Mouse (Mus musculus) erythroid progenitor cell, adult 5-6 weeks (primary cell): ENCODE data around the gene Acox2. TPM values are rescaled to one million over a fixed set of nuclear protein-coding genes. Genes with fewer than 3 reads are reported as not detected.

ENCODE experiments used
- ATAC-seq: replicated peaks from 2 replicates; pipeline ENCODE4 v1.8.0; 2016; ENCODE audit warnings: moderate number of reproducible peaks, mild to moderate bottlenecking, moderate TSS enrichment, inconsistent platforms; ENCODE audit not compliant: poor library complexity, low FRiP score, severe bottlenecking
- total RNA-seq, 2 experiments: library from RNA; stranded (forward) in 1 of 2; stranded (reverse) in 1 of 2; fragments of 150-400 nt in 1 of 2; fragments of 186-747, 209-891 nt in 1 of 2; gene quantifications; 2 replicates each; pipeline versions ENCODE4 v1.2.3 to v1.2.4; 2015 to 2017; ENCODE audit warnings: low replicate concordance in 2 of 2

Gene Acox2
- total RNA-seq, 2 experiments from 2014 or later: not detected

- ATAC-seq: no peak
Measured at GRCm38 (mm10) chr14:8218238-8218637, 40.9 kb downstream of the Acox2 start.

- ATAC-seq: no peak
Measured at GRCm38 (mm10) chr14:8216100-8216499, 43.1 kb downstream of the Acox2 start.

- ATAC-seq: no peak
Measured at GRCm38 (mm10) chr14:8215208-8215778, 43.9 kb downstream of the Acox2 start.

- ATAC-seq: peak; percentile 36
Measured at GRCm38 (mm10) chr14:8214299-8215207, 44.6 kb downstream of the Acox2 start.

GRCm38 (mm10) chr14:8213803-8214224 lies 45.3 kb downstream of the Acox2 start, which contains the start of gene Kctd6:
TSS of gene Kctd6 (plus strand) at chr14:8214140.
- peak; percentile 97 for ATAC-seq

GRCm38 (mm10) chr14:8212996-8213395 lies 46.2 kb downstream of the Acox2 start:
- no peak for ATAC-seq

- ATAC-seq: no peak
Measured at GRCm38 (mm10) chr14:8209896-8210295, 49.3 kb downstream of the Acox2 start.

- ATAC-seq: no peak
Measured at GRCm38 (mm10) chr14:8208876-8209275, 50.3 kb downstream of the Acox2 start.

- no peak for ATAC-seq
Measured at GRCm38 (mm10) chr14:8207543-8207942, 51.6 kb downstream of the Acox2 start.

- ATAC-seq: no peak
Measured at GRCm38 (mm10) chr14:8207105-8207504, 52.0 kb downstream of the Acox2 start.

- ATAC-seq: no peak
Measured at GRCm38 (mm10) chr14:8206179-8206910, 52.8 kb downstream of the Acox2 start.

GRCm38 (mm10) chr14:8201715-8202114 lies 57.4 kb downstream of the Acox2 start:
- no peak for ATAC-seq

- no peak for ATAC-seq
Measured at GRCm38 (mm10) chr14:8200769-8201168, 58.4 kb downstream of the Acox2 start.

- no peak for ATAC-seq
Measured at GRCm38 (mm10) chr14:8192727-8193126, 66.4 kb downstream of the Acox2 start.

- ATAC-seq: no peak
Measured at GRCm38 (mm10) chr14:8191331-8191965, 67.7 kb downstream of the Acox2 start.

- ATAC-seq: no peak
Measured at GRCm38 (mm10) chr14:8190556-8190955, 68.6 kb downstream of the Acox2 start.

GRCm38 (mm10) chr14:8186278-8187045 lies 72.7 kb downstream of the Acox2 start:
- no peak for ATAC-seq

- ATAC-seq: 0 out of 2 replicates have a peak, but pooled peaks have one; percentile 42
Measured at GRCm38 (mm10) chr14:8183330-8183729, 75.8 kb downstream of the Acox2 start.

GRCm38 (mm10) chr14:8180371-8181035 lies 78.7 kb downstream of the Acox2 start:
- no peak for ATAC-seq
